ENCODE assay signal across 16 mouse cellular contexts in the genomic region with DNA sequence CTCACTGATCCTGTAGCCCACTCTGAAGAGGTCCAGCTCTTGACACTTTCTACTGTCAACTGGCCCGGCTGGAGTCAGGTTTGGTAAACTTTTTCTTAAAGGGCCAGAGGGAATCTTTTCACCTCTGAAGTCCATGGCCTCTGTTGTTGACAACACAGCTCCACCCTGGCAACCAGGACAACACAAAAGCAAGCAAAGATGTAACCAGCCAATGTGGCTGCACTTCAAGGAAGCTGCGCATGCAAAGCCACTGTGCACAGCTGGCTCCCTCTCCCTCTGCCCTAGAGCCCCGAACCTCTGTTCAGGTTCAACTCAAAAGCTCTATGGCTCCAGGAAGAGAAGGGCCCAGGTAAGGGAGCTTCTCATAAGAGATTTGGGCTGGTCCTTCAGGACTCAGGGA.
DNase-seq lines count a peak whose midpoint lies in the region; TF ChIP-seq lines count a peak whose summit lies in the region.
"Had no signal": no experiment of that assay in that cellular context is flagged by ENCODE, and none has a peak within 500 bp of the region (broad histone marks: within the 10 kb centered on the region; RNA-seq: fewer than 3 reads in every experiment).

No protein-coding gene starts in this region.

- H3K27me3 ChIP-seq in small intestine, adult 2 months (ENCODE audit: control insufficient read depth, insufficient read depth, low read length), result no peaks in the 10 kb centered on the region
- H3K27me3 ChIP-seq in kidney, adult 2 months (replicated peaks; ENCODE audit: control insufficient read depth, insufficient read depth, low read length), result no peaks in the 10 kb centered on the region
- H3K27me3 ChIP-seq: CH12.LX; forebrain, embryonic 12.5 days; kidney, embryonic 15.5 days; lung, embryonic 15.5 days; neural tube, embryonic 13.5 days had no signal

- no peaks in the 10 kb centered on the region for H3K36me3 ChIP-seq in small intestine, adult 2 months (ENCODE audit: control insufficient read depth, insufficient read depth, low read length)
- no peaks in the 10 kb centered on the region for H3K36me3 ChIP-seq in kidney, adult 2 months (ENCODE audit: control insufficient read depth, insufficient read depth, low read length)
- H3K36me3 ChIP-seq: forebrain, embryonic 12.5 days; kidney, embryonic 15.5 days; lung, embryonic 15.5 days; neural tube, embryonic 13.5 days had no signal

- H3K27ac ChIP-seq in small intestine, adult 2 months (ENCODE audit: insufficient read depth, low read depth, low read length), result peak overlapping the region; percentile 77
- H3K27ac ChIP-seq in kidney, adult 2 months (ENCODE audit: insufficient read depth, low read depth, low read length), result no peak overlapping the region
- H3K27ac ChIP-seq: forebrain, embryonic 12.5 days; kidney, embryonic 15.5 days; lung, embryonic 15.5 days; neural tube, embryonic 13.5 days had no signal

- no peak overlapping the region for H3K4me3 ChIP-seq in small intestine, adult 2 months (ENCODE audit: low read depth, low read length)
- H3K4me3 ChIP-seq in kidney, adult 2 months (ENCODE audit: insufficient read depth, low read depth, low read length), result no peak overlapping the region
- H3K4me3 ChIP-seq: forebrain, embryonic 12.5 days; kidney, embryonic 15.5 days; lung, embryonic 15.5 days; neural tube, embryonic 13.5 days had no signal

- whole genome bisulfite sequencing in small intestine, adult 2 months, result 22% methylated on average over 3 of the region's 3 CpGs
- WGBS in kidney, adult 2 months, result 64% methylated on average over 3 of the region's 3 CpGs

- TF ChIP-seq POLR2A in small intestine, adult 2 months (IDR thresholded peaks at IDR 0.05; ENCODE audit: low read depth, low read length), result no peak
- TF ChIP-seq POLR2A in kidney, adult 2 months (IDR thresholded peaks at IDR 0.05; ENCODE audit: low read depth, low read length), result no peak

- DNase-seq in heart, adult 18-20 months, result peak; percentile 56 to 63
- no peak for DNase-seq in heart, postnatal 4 days
- DNase-seq in lung, adult 18-20 months, result peak; percentile 55 to 71
- DNase-seq in lung, postnatal 14 days, result no peak
- DNase-seq in adipocyte (ENCODE audit: low spot score), result peak; percentile 34
- DNase-seq in kidney, adult 2 months, result no peak
- DNase-seq: adrenal gland, postnatal 36 days; gastrocnemius, postnatal 25 days; right cerebral cortex, postnatal 25 days; thymus, postnatal 25 days had no signal

- no peak for TF ChIP-seq CTCF in small intestine, adult 2 months (IDR thresholded peaks at IDR 0.05; ENCODE audit: extremely low read depth, insufficient read length, insufficient replicate concordance, low read depth, low read length)
- no peak for TF ChIP-seq CTCF in kidney, adult 2 months (conservative IDR thresholded peaks at IDR 0.05; ENCODE audit: insufficient read depth, insufficient read length, low read depth, low read length)

- peaks cover 46% of the 10 kb centered on the region for H3K4me1 ChIP-seq in small intestine, adult 2 months (ENCODE audit: control insufficient read depth, insufficient read depth, insufficient read length, low read length)
- H3K4me1 ChIP-seq in kidney, adult 2 months (ENCODE audit: control insufficient read depth, insufficient read depth, low read length), result peaks cover 25% of the 10 kb centered on the region

Comparison
In these comparisons a context has a peak if more than half of its experiments do, and no peak if none do; other contexts are left out.
1. DNase-seq: peak in heart, adult 18-20 months (2 of 2), lung, adult 18-20 months (2 of 2) and adipocyte (single experiment); none in heart, postnatal 4 days (single experiment), lung, postnatal 14 days (single experiment) and kidney, adult 2 months (single experiment).